Mouse (Mus musculus) G1E (cell line): Measurements from ENCODE around the gene Nek4. TPM values are rescaled to one million over a fixed set of nuclear protein-coding genes. Genes with fewer than 3 reads are reported as not detected.

Source experiments
- ATAC-seq: 2 replicates; pipeline ENCODE4 v1.8.0; 2016; ENCODE audit warnings: mild to moderate bottlenecking; ENCODE audit not compliant: insufficient number of reproducible peaks, poor library complexity, low FRiP score, severe bottlenecking; ENCODE audit errors: extremely low read depth
- DNase-seq: peaks from one replicate; pipeline ENCODE4 v3.0.0; 2012; ENCODE audit warnings: low spot score
- H3K27me3 ChIP-seq: 2 replicates; pipeline ENCODE4 v1.6.1; 2012; ENCODE audit warnings: mild to moderate bottlenecking, low read length, inconsistent platforms; ENCODE audit not compliant: insufficient read depth
- H3K36me3 ChIP-seq: replicated peaks from 2 replicates; pipeline ENCODE3; 2012; ENCODE audit warnings: mild to moderate bottlenecking, inconsistent platforms
- H3K4me1 ChIP-seq: 2 replicates; pipeline ENCODE4 v1.6.1; 2012; ENCODE audit warnings: low read depth, low read length, inconsistent platforms, mixed read lengths; ENCODE audit not compliant: insufficient read depth
- H3K4me3 ChIP-seq: 2 replicates; pipeline ENCODE4 v1.5.1; 2012; ENCODE audit warnings: low read depth, mild to moderate bottlenecking, inconsistent platforms, low read length, moderate library complexity, mixed read lengths
- H3K9me3 ChIP-seq: replicated peaks from 2 replicates; pipeline ENCODE4 v1.6.1; 2012; ENCODE audit warnings: inconsistent platforms
- CTCF ChIP-seq: IDR thresholded peaks from 2 replicates; pipeline ENCODE4 v1.5.1; 2012; ENCODE audit warnings: low read depth, low read length, inconsistent platforms, mixed read lengths
- GATA1 ChIP-seq: IDR thresholded peaks from 2 replicates; pipeline ENCODE4 v1.6.1; 2012; ENCODE audit warnings: borderline replicate concordance, low read length, inconsistent platforms, mixed read lengths
- GATA2 ChIP-seq: IDR thresholded peaks from 2 replicates; pipeline ENCODE4 v1.6.1; 2012; ENCODE audit warnings: low read depth, low read length, inconsistent platforms, borderline replicate concordance
- POLR2AphosphoS5 ChIP-seq: IDR thresholded peaks from 2 replicates; pipeline ENCODE4 v1.6.1; 2012; ENCODE audit warnings: low read depth, low read length, inconsistent platforms; ENCODE audit not compliant: insufficient replicate concordance
- TAL1 ChIP-seq: conservative IDR thresholded peaks from 2 replicates; pipeline ENCODE4 v1.6.1; 2012; ENCODE audit warnings: low read depth, low read length, inconsistent platforms, mixed read lengths
- polyA plus RNA-seq: library from polyadenylated mRNA; stranded (reverse); fragments of >175 nt; gene quantifications from 2 replicates; pipeline ENCODE4 v1.2.3, GENCODE M21; 2012
- total RNA-seq, 2 experiments: library from RNA; stranded (forward) in 1 of 2; stranded (reverse) in 1 of 2; fragments of 200-1000 nt in 1 of 2; fragments of >200 nt in 1 of 2; fragmentation: Nextera tagmentation in 1 of 2; gene quantifications; 2 replicates each; pipeline ENCODE4 v1.2.3; 2014 to 2017

Nek4 gene
- total and polyA plus RNA-seq, 3 experiments: 6.3 to 23.0 (median 14.6) TPM

DNA sequence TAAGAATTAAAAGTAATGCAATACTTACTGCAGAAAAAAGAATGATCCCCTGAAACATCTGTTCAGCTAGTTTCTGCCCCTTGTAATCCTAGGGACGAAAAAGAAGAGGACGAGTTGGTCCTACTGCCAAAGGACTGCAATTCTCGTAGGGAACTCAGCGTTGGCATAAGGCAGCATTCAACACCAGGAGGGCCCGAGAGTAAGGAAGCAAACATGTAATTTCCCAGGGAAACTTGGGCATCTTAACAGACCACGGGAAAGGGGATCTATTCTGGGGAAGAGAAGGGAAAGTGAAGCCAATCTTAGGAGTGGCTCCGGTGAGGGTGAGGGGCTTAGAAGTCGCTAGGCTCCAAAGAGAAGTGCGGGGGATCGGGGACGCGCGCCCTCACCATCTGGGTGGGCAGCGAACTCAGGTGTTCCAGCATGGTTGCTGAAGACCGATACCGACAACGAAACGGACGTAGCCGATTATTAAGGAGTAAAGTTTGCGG, 49.7 kb downstream of the Nek4 start:
- H3K27me3 ChIP-seq: no peaks in the 10 kb centered on the region
- TF ChIP-seq GATA2: no peak
- TF ChIP-seq CTCF: no peak
- TF ChIP-seq POLR2AphosphoS5: no peak
- TF ChIP-seq GATA1: no peak
- TF ChIP-seq TAL1: no peak
- DNase-seq (no peak), ATAC-seq (no peak)
- peaks cover 33% of the 10 kb centered on the region for H3K36me3 ChIP-seq
- H3K4me3 ChIP-seq: peak overlapping the region; percentile 95
- peaks cover 31% of the 10 kb centered on the region for H3K4me1 ChIP-seq
- H3K9me3 ChIP-seq: no peaks in the 10 kb centered on the region

DNA sequence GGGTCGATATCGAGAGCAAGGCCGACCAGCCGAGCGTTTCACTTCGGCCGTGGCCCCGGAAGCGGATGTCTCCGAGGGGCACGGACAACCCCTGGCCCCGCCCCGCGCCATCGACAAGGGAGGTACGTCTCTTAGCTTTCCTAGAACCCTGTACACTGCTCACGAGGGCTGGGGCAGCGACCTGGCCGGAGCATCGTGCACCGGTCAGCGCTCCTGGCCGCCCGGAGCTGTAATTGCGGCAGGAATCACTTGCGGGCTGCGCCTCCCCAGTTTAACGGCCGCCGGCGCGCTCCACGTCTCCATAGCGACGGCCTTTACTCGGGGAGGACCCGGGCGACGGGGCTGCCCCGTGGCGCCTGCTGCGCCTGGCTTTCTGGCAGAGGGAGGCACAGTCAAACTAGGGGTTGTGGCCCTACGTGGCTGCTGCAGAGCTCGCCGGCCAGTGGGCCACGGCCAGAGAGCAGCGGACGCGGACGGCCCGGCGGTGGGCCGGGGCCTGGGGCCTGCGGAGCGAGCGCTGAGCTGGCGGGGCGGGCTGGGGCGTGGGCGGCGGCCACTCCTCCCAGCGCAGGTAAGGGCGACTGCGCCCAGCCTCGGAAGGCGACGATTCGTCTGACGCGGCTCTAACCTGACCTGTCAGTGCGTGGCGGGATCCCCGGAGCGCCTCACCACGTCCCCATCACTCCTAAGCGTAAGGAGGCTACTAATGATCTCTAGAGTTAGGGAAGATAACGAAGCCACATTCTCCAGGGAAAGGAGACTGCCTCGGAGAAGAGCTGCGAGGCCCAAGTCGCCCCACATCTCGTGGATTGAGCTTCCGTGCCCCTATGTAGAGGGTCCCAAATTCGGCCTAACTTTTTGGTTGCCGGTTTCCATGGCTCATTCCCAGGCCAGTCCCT, 50.4 kb downstream of the Nek4 start, which contains the start of the genes Glt8d1 and Spcs1:
TSS of gene Glt8d1 (plus strand) at position 94 of the 899 bp plus-strand sequence.
TSS of gene Spcs1 (minus strand) at position 366 of the 899 bp plus-strand sequence.
- ATAC-seq: peak; percentile 61
- Histone ChIP-seq H3K36me3 (peaks cover 33% of the 10 kb centered on the region), H3K4me3 (peak within 1 kb of the TSS; percentile 95), H3K4me1 (peaks cover 33% of the 10 kb centered on the region), H3K27me3 (no peaks in the 10 kb centered on the region), H3K9me3 (no peaks in the 10 kb centered on the region)
- peak; percentile 73 for DNase-seq
- no peak for TF ChIP-seq GATA1
- TF ChIP-seq CTCF: no peak
- no peak for TF ChIP-seq POLR2AphosphoS5
- TF ChIP-seq TAL1: no peak
- no peak for TF ChIP-seq GATA2

DNA sequence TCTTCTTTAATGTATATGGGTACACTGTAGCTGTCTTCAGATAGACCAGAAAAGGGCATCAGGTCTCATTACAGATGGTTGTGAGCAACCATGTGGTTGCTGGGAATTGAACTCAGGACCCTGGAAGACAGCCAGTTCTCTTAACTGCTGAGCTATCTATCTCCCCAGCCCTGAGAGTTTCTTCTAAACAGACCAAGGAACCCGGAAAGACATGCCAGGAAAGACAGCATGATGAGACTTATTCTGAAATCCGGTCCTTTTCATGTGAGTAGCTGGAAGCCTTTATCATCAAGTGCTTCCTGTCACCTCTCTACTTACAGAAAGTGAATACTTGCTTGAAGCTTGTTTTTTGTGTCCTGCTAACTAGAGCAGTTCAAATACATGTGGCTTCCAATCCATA, 53.4 kb downstream of the Nek4 start:
- TF ChIP-seq CTCF: no peak
- no peak for TF ChIP-seq GATA2
- no peak for TF ChIP-seq GATA1
- no peak for TF ChIP-seq POLR2AphosphoS5
- TF ChIP-seq TAL1: no peak

DNA sequence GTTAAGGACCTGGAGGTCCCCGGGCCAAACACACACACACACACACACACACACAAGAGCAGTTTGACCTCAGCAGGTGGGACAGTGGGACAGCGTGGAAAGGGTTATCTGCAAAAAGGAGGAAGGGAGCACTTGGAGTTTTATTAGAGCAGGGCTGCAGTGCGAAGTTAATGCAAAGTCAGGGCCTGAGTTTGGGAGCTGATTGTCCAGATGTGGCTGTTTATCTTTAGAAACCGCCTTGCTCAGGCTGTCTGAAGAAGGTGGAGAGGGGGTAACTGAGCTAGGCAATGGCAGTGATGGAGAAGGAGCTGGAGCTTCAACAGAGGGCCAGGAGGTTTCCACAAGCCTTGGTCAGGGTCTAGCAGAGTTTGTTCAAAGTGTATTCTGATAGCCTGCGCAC, 55.6 kb downstream of the Nek4 start:
- Histone ChIP-seq H3K4me3 (peak overlapping the region; percentile 23; the same call in 1 of the 2 replicates), H3K4me1 (peaks cover 60% of the 10 kb centered on the region), H3K9me3 (no peaks in the 10 kb centered on the region), H3K27me3 (no peaks in the 10 kb centered on the region), H3K36me3 (peaks cover 56% of the 10 kb centered on the region)
- DNase-seq (peak; percentile 26), ATAC-seq (peak; percentile 72)
- TF ChIP-seq TAL1: peak; percentile 79
- no peak for TF ChIP-seq GATA1

More for the DNA sequence above, 53.4 kb downstream of the Nek4 start:
- Histone ChIP-seq H3K4me1 (peaks cover 56% of the 10 kb centered on the region), H3K4me3 (no peak overlapping the region), H3K27me3 (no peaks in the 10 kb centered on the region), H3K36me3 (peaks cover 37% of the 10 kb centered on the region), H3K9me3 (no peaks in the 10 kb centered on the region)
- no peak for DNase-seq
- ATAC-seq: no peak

DNA sequence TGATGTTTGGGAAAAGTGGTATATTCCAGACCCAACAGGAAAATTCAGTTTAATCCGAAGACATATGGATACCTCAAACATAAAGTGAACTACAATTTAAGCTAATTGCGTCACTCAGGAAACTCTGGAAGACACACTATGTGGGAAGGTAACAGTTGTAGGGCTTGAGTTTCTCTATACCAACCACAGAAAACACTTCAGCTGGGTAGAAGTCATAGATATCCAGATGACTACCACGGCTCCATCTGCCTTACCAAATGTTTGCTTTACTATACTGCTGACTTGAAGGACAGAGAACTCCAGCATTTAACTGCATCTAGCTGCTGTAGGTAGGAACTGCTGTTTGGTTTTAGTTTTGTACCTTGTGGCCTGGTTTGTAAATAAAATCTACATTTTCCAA, 60.4 kb downstream of the Nek4 start:
- peaks cover 88% of the 10 kb centered on the region for H3K36me3 ChIP-seq
- TF ChIP-seq TAL1 (no peak), GATA2 (no peak), POLR2AphosphoS5 (no peak), GATA1 (no peak), CTCF (no peak)
- H3K4me1 ChIP-seq: peaks cover 66% of the 10 kb centered on the region
- DNase-seq (no peak), ATAC-seq (no peak)
- no peaks in the 10 kb centered on the region for H3K9me3 ChIP-seq
- H3K27me3 ChIP-seq: no peaks in the 10 kb centered on the region
- H3K4me3 ChIP-seq: no peak overlapping the region

DNA sequence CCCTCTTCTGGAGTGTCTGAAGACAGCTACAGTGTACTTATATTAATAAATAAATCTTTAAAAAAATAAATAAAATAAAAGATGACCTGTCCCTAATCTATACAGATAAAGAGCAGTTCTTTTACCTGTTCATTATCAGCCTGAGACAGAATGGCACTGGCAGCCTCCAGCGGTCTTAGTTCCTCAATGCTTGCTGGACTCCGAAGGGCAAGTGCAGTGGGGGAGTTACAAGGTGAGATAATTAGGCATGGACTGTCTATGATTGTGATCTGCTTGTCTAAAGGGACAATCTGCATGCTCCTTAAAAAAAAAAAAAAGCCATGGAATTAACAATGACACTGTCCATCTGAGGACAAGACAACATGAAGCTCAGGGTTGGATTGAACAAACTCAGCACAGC, 62.8 kb downstream of the Nek4 start:
- no peak for DNase-seq
- H3K9me3 ChIP-seq: no peaks in the 10 kb centered on the region
- H3K4me3 ChIP-seq: no peak overlapping the region
- ATAC-seq: no peak
- H3K36me3 ChIP-seq: peaks cover 86% of the 10 kb centered on the region
- H3K4me1 ChIP-seq: peaks cover 53% of the 10 kb centered on the region
- H3K27me3 ChIP-seq: no peaks in the 10 kb centered on the region
- TF ChIP-seq CTCF (no peak), TAL1 (no peak), POLR2AphosphoS5 (no peak), GATA1 (no peak), GATA2 (no peak)
